Mouse (Mus musculus): ENCODE results near the gene Cd164l2.

The Cd164l2 gene

DNA sequence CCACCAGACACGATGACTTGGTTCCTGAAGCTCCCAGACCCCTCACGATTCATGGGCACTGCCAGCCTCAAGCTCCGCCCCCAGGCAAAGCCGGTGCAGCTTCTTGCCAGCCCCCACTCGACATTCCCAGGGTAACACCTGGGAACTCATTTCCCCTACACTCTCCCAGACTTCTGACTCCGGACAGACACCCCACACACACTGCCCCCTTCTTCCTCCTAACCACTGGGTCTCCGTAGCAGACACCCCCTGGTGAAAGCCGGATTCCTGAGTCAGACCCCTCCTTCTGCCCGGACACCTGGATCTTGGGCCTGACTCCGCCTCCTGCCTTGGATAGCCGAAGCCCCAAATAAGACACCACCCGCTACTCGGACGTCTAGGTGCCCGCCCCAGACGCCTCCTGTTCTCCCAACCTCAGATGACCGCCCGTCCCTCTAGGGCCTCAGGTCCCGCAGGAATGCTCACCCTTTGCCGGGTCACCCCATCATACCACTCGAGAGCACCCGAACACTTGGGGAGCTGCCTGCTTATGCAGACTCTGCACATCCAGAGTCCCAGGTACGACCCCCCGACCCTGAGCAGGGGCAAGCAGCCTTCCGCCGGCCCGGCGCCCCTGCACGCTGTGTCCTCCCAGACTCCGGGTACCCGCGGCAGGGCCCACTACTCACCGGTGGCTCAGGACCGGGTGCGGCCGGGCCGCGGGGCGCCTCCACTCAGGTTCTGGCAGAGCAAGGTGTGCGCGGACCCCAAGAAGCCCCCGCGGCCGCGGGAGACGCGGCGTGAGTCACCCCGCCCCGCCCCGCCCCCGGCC is at the start of gene Cd164l2, which contains the start of gene Gpr3:
Gene Cd164l2, plus strand, starts transcription at position 381 of the 811 bp plus-strand sequence.
Gene Gpr3, minus strand, starts transcription at position 786 of the 811 bp plus-strand sequence.
- peak in 1 of 2 experiments; percentile 31 for DNase-seq

DNA sequence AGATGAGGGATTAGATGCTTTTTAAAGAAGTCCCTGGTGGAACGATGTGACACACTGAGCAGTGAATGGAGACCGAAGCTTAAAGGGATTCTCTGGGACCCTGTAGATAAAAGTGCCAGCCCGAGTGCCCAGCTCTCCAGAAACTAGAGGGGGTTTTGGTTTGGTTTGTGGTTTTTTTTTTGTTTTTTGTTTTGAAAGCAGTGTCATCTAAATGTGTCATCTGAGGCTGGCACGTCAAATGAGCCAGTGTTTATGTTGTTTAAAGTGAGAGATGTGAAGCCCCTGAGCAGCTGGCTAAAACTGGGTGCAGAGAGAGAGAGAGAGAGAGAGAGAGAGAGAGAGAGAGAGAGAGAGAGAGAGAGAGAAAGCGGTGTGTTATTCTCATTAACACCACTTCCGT is 49.7 kb upstream of the Cd164l2 start:
- DNase-seq: no peak

DNA sequence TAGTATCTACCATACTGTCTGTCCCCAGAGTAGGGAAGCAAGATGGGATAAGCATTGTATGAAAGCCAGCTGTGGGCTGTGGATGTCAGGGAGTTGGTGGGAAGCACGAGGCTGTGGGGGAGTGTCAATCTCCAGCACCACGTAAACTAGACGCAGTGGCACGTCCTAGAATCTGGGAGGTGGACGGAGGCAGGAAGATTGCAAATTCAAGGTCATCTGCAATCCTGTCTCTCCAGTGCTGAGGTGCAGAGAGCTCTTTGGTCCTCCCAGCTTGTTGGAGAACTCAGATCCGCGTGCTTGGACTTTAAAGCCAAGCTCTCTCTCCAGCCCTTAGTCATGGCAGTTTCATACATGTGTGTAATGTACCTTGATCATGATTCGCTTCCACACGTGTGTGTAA is 45.2 kb upstream of the Cd164l2 start:
- no peak for DNase-seq

DNA sequence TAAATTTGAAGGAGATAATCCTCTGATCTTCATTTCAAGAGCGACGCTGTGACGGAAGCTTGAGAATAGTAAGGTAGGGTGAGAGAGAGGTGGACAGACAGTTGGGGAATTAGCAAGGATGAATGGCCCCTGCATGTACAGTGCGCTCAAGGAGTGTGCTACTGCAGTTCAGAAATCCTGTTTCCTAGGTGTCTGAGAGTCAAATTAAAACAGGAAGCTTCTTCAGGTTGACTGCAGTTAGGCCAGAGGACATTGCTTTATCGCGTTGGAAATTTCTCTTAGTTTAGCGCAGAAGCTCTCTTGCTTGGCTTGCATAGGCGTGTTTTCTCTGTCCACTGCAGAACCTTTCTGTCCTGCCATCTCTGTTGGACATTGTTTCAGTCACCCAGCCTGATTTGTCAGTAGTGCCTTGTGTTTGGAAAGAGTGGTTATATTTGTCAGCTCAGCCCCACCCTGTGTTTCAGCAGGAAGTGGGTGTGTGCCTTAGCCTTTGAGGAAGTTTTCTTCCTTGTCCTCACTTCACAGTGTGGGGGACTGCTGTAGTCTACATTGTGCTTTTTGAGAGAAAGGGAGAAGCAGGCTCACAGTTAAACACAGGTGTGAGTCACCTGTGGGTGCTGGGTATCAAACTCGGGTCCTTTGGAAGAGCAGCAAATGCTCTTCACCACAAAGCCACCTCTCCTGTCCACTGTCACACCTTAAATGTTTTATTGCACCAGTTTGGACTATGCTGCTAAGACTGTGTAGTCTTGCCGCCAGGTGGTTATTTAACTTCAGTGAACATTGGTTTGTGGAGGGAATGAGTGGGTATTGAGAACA is 42.5 kb upstream of the Cd164l2 start:
- no peak for DNase-seq

DNA sequence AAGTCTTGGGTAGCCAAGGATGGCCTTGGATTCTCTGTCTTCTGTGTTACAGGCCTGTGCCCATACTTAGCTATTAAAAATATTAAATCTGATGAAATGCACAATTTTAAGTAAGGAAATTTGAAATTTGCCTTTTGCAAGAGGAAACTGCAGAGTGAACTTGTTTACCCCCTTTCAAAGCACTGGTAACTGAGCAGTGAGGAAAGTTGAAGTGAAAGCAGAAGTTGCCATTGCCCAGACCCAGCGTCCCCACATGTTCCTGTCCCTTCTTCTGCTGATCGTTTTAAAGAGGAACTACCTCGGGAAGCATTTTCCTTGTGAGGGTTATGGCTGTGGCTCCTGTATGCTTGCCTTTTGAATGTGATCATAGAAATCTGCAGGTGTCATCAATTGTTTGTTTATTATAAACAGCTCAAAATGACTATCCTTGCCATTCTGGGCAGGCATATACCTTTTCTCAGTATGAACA is 41.8 kb upstream of the Cd164l2 start:
- no peak for DNase-seq

DNA sequence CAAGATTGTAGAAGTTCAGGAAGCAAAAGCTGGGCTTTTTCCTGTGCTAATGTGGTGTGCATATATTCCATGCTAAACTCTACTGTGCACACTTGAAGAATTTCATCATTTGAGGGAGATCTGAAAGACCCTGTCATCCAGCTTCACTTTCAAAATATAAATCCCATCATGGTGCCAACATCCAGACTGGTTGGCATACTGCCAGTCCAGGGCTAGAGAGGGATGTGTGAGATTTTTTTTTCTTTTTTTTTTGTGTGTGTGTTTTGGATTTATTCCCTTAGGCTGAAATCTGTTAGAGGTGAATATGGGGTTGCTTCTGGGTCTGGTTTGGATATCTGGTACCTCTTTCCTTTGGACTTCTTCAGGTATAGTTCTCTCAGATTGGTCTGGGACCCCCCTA is 41.3 kb upstream of the Cd164l2 start:
- DNase-seq: no peak

DNA sequence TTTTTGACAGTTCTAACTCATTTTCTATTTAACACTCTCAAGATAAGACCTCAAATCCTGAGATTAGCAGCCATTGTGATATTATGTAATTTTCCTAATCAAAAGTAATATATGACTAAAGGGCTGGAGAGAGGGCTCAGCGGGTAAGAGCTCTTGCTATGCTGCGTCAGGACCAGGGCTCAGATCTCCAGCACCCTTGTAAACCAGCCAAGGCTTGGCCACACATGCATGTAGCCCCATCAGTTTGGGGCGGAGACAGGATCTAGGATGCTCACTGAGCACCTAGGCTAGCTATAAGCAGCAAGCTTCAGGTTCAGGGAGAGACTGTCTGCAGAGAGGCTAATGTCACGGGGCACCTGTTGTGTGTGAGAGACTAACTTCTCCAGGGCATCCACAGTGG is 39.5 kb upstream of the Cd164l2 start:
- DNase-seq: no peak

DNA sequence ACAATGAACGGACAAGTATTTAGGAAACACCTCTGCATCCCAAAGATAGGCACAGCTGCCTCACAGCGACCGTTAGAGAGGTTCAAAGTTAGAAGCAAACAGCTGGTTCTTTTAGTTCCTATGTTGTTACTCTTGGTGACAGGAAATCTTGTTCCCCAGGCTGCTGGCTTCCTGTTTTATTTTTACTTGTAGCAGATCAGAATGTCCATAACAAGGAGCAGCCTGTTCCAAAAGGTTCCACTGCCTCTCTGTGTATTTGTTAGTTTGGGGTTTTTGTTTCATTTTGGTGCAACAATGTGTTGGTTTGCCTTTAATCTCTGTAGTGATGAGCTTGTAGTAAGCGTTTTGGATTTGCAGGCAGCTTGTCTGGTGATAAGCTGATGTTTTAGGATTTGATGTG is 37.6 kb upstream of the Cd164l2 start:
- no peak for DNase-seq

DNA sequence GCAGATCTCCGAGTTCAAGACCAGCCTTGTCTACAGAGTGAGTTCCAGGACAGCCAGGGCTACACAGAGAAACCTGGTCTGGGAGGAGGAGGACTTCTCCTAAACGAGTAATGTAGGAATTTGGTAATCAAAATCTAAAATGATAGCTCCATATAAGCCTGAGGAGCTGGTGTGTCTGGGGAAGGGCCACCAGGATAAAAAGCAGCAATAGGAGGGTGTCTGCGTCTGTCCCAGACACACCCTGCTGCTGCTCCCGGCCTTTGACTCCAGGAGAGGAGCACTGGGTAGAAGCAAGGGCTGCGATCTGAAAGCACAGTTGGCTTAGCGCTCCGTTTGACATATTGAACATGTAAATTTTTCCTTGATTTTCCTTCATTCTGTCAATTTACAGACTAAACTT is 36.7 kb upstream of the Cd164l2 start:
- no peak for DNase-seq

DNA sequence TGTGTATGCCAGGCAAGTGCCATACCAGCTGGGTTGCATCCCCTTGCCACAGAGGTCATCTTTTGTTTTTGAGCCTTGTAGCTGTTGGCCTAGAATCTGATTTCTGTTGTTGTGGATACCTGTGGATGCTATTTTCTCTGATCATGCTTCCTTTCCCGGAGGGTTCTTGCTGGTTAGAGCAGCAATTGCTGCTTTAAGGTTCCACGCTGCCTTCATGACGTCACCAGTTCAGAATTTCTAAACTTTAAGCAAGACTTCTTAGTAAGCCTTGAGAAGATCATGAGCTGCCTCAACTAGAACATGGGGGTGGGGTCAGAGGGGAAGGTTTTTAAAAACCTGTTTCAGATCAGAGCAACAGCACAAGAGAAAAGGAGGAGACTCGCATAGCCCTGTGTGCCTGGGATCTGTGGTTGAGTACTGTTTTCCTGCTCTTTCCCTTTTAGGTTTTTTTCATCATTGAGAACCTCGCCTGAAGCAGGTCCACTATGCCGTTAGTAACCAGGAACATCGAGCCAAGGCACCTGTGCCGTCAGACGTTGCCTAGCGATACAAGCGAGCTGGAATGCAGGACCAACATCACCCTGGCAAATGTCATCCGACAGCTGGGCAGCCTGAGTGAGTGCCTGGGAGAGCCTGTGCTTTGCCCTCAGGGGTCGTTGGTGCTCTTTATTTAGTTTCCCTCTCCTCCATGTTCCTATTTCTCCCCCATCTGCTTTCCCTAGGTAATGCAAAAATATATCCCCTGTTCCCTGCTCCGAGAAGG is 35.8 kb upstream of the Cd164l2 start:
- peak; percentile 32 to 35 for DNase-seq

DNA sequence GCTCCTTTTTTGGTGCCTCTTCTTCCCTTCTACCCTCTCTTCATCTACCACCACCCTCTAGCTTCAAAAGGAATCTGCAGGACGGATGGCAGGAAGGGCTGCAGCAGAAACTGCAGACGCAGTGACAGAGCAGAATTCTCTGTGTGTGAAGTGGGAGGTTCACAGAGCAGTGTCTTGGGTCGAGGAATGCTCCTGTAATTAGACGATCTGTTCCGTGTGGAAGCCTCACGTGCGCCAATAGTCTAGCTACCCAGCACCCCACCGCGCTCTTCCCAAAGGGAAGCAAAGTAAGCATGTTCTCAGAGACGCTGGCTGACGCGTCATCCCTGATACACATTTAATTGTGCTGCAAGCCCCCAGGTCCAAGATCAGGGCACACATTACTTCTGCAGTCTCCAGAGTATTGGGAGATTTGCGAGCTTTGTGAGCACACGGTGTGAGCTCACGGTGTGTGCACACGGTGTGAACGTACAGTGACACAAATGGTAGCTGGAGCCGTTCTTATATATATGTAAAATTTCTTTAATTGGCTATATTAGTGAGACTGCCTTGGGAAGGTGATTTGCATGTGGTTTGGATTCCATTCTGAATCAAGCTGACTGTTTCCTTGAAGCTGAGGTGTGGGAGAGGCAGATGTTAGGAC is 35.0 kb upstream of the Cd164l2 start:
- DNase-seq: no peak

DNA sequence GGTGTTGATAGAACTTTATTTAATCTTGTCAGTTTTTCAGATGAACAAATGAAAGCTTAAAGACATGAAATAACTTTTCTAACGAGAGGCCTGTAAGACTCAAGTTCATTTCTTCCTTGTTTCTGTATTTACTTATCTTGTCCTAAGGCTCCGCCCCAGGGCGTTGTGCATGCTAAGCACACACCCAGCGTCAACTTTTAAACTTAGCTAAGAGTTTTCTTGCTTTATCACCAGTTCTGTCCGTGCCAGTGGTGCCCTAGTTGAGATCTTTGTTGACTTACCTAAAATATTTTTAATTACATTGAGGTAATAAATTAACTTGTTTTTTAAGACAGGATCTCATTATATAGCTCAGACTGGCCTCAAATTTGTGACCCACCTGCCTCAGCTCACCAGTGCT is 33.6 kb upstream of the Cd164l2 start:
- DNase-seq: no peak

DNA sequence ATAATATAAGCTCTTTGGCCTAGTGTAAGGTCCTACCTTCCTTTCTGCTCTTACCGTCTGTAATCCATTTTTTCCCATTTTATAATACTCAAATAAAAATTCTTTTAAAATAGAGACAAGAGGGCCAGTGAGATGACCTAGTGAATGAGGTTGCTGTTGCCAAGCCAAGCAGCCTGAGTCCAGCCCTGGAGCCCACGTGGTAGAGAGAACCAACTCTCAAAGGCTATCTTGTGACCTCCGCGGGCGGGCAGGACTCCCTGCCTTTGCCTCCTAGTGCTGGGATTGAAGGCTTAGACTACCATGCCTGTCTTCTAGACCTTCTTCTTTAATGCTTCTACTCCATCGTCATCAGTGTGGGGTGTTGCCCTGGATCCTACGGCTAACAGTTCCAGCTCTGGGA is 32.7 kb upstream of the Cd164l2 start:
- no peak for DNase-seq

DNA sequence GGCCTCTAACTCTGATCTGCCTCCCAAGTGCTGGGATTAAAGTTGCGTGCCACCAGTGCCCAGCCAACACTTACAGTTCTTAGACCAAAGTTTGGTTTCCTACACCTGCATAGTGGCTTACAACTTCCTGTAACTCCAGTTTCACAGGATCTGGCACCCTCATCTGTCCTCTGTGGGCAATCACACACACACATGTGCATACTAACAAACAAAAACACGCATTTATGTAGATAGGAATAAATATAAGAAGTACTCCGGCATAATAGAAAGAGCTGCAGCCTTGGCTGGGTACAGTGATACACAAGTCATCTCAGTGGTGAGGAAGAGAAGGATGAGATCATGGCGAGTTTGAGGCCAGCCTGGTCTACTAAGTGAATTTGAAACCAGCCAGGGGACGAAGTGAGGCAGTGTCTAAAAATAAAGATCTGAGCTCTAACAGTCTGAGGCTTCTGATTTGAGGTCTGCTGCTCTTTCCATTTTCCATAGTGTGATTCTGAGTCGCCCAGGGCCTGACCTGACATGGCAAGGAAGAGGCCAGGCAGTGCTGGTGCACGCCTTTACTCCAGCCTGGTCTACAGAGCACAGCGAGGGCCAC is 29.4 kb upstream of the Cd164l2 start:
- DNase-seq: no peak

DNA sequence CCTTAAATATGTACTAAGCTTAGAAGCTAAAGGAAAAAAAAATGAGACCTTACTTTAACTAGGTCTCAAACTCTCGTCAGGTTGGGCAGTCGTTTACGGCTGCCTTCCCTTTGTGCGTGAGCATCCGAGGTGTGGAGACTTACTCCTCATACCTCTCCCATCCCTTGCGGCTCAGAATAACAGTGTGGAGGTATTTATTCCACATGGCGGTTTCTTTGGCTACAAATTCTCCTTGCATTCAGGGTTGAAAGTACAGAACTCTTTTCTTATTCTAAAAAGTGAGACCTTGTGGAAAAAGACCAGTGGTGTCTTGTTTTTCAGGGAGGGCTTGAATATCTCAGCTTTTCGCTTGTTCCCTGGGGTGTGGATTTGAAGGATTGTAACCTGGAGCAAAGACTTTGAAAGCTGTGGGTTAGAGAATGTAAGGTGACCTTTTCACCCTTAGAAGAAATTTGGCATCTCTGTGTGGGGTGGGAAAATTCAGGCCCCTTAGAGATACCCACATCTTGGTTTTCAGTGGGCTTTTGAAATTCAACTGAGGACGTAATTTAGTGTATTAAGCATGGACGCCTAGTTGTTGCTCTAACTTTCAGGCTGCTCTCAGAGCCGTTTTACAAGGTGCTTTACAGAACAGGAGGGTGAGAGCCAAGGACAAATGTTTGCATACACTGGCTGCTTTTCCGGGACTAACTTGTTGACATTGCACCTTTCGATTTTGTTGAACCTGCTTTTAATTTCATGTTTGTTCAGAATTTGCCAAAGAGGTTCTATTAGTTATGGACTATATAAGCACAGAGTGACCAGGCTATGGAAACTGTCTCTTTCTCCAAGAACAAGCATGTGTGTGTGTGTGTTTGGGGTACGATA is 27.7 kb upstream of the Cd164l2 start:
- DNase-seq: no peak

DNA sequence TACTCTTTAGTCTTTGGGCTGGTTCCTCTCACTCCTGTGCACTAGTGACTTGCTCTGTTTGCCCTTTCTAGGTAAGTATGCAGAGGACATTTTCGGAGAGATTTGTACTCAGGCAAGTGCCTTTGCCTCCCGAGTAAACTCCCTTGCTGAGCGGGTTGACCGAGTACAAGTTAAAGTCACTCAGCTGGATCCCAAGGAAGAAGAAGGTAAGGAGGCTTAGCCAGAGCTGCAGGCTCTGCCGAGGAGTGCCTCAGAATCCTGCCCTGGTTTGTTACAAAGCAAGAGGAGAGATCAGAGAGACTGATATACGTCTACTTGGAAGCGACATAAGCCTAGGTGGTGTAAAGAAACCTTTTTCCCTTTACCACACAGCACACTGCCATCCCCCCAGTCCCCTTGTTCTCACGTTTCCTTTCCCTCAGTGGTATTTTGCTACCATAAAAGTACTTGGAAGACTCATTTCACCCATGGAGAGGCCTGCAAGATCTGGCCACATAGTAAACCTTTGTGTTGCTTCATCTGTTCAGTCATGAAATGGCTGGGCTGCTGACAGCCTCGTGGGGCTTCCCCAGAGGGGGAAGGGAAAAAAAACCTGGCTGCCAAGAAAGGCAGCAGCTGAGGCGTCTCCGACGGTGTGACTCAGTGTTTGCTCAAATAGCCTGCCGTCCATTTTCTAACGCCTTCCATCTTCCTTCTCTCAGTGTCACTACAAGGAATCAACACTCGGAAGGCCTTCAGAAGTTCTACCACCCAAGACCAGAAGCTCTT is 26.8 kb upstream of the Cd164l2 start:
- DNase-seq: no peak

DNA sequence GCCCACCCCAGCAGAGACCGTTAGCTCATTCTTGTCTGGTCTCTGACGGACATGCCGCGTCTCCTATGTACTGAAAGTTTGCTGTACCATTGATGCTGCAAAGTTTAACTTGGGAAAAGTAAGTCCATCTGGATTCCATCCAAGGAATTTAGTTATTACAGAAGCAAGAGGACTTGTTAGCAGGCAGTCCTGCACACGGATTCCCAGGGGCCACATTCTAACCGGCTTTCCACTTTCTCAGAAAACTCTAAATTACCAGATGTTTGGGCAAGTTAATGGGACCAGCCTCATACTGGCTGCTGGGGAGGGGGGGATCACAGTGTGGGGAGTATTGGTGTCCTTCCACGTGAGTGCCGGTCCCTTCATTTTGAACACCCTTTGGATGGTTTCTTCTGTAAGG is 26.0 kb upstream of the Cd164l2 start:
- no peak for DNase-seq

DNA sequence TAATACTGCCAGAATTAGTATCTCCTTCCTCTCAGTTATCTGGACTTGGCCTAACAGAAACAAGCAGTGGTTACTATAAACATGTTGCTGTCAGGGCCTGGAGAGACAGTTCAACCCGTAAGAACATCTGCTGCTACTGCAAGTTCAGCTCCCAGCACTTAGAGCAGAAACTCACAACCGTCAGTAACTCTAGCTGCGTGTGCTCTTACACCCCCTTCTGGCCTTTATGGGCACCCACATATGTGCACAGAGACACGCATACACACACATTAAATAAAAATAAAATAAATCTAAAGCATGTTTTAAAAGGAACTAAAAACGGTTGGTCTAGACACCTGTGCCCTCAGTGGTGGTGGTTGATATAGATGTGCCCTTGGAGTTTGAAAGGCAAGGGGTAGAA is 25.1 kb upstream of the Cd164l2 start:
- DNase-seq: no peak

DNA sequence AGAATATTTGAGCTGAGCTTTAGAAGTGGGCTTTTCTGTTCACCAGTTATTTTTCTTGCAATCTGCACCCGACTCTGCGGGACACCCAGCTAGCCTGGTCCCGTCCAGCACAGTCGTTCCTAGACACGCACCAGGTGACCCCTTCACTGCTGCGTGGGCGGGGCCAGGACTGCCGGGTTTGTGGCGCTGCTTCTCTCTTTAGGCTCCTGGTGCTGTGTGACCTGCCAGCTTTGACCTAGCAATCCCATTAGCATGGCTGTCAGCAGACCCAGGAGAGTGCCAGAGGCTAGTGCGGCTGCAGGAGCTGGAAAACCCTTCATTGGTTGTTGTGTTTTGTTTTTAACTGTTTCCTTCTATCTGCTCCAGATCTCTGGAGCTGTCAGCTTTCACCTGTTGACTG is 22.5 kb upstream of the Cd164l2 start:
- DNase-seq: no peak

DNA sequence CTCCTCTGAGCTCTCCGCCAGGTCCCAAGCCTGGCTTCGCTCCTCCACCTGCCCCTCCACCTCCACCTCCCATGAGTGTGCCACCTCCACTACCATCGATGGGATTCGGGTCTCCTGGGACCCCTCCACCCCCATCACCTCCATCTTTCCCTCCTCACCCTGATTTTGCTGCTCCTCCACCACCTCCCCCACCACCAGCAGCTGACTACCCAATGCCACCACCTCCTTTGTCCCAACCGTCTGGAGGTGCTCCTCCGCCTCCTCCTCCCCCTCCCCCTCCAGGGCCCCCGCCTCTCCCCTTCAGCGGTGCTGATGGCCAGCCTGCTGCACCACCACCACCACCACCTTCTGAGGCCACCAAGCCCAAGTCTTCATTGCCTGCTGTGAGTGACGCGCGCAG is 17.4 kb upstream of the Cd164l2 start:
- DNase-seq: no peak

DNA sequence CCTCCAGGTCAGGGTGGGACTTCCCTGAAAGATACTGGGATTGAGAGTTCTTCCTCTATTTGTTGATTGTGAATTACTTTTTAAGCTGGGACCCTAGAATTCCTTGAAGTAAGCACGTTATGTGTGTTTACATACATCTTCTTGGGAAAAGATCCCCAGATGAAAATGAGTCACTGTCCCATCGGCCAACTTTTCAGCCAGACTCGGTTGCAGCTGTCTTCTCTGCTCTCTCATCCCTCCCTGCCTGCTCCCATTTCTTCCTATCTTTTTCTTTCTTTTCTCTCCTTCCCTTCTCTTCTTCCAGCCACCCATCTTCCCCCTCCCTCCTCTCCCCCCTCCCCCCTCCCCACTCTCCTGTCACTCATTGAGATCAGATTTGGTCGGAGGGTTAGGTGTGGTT is 16.9 kb upstream of the Cd164l2 start:
- no peak for DNase-seq

Measured in cerebellum, adult 18-20 months (tissue).